In genomic region chr5:99931910-99932309, GRCm38 (mm10) we compare ENCODE assay signal across 34 mouse cellular contexts. TPM values are rescaled to one million over a fixed set of nuclear protein-coding genes. Genes with fewer than 3 reads are reported as not detected.
"Had no signal": no experiment of that assay in that cellular context is flagged by ENCODE, and none has a peak within 500 bp of the region (broad histone marks: within the 10 kb centered on the region; RNA-seq: fewer than 3 reads in every experiment).

No protein-coding gene starts in this region.

- H3K4me2 ChIP-seq: limb, embryonic 12.5 days; limb, embryonic 13.5 days; limb, embryonic 15.5 days; liver, embryonic 11.5 days; liver, embryonic 12.5 days; liver, embryonic 13.5 days; liver, embryonic 15.5 days; lung, embryonic 14.5 days; lung, embryonic 15.5 days; midbrain, embryonic 11.5 days; midbrain, embryonic 12.5 days; midbrain, embryonic 13.5 days; midbrain, embryonic 15.5 days; neural tube, embryonic 12.5 days had no signal

- H3K4me3 ChIP-seq: limb, embryonic 10.5 days; limb, embryonic 12.5 days; limb, embryonic 13.5 days; limb, embryonic 15.5 days; liver, embryonic 12.5 days; liver, embryonic 13.5 days; liver, embryonic 15.5 days; lung, embryonic 15.5 days; megakaryocyte, embryonic 14.5 days; midbrain, embryonic 10.5 days; midbrain, embryonic 12.5 days; midbrain, embryonic 13.5 days; midbrain, embryonic 15.5 days; myocyte; neural tube, embryonic 12.5 days had no signal

- H3K9ac ChIP-seq: limb, embryonic 12.5 days; limb, embryonic 13.5 days; limb, embryonic 15.5 days; liver, embryonic 12.5 days; liver, embryonic 13.5 days; liver, embryonic 14.5 days; liver, embryonic 15.5 days; liver, postnatal 0 days; lung, embryonic 14.5 days; lung, embryonic 15.5 days; midbrain, embryonic 12.5 days; midbrain, embryonic 13.5 days; midbrain, embryonic 15.5 days; neural tube, embryonic 12.5 days had no signal

- DNase-seq: left cerebral cortex, postnatal 4 days; liver; liver, embryonic 13.5 days; liver, postnatal 0 days; lung, adult 18-20 months; lung, adult 2 months; lung, embryonic 14.5 days; lung, postnatal 10 days; lung, postnatal 14 days; lung, postnatal 36 days; lung, postnatal 4 days; midbrain, embryonic 14.5 days had no signal

- ATAC-seq: liver, embryonic 12.5 days; liver, postnatal 0 days; lung, postnatal 0 days; midbrain, embryonic 13.5 days; midbrain, embryonic 15.5 days; midbrain, embryonic 16.5 days had no signal

- H3K27ac ChIP-seq: limb, embryonic 10.5 days; limb, embryonic 12.5 days; limb, embryonic 13.5 days; limb, embryonic 15.5 days; liver, embryonic 12.5 days; liver, embryonic 13.5 days; liver, embryonic 14.5 days; liver, embryonic 15.5 days; lung, embryonic 15.5 days; macrophage; midbrain, embryonic 10.5 days; midbrain, embryonic 12.5 days; midbrain, embryonic 13.5 days; midbrain, embryonic 15.5 days; neural tube, embryonic 12.5 days had no signal

- H3K27me3 ChIP-seq: limb, embryonic 12.5 days; limb, embryonic 13.5 days; limb, embryonic 15.5 days; liver, embryonic 12.5 days; liver, embryonic 13.5 days; liver, embryonic 15.5 days; lung, embryonic 15.5 days; midbrain, embryonic 12.5 days; midbrain, embryonic 13.5 days; midbrain, embryonic 15.5 days; neural tube, embryonic 12.5 days had no signal

- H3K36me3 ChIP-seq: limb, embryonic 10.5 days; limb, embryonic 12.5 days; limb, embryonic 13.5 days; limb, embryonic 15.5 days; liver, embryonic 12.5 days; liver, embryonic 13.5 days; liver, embryonic 15.5 days; lung, embryonic 15.5 days; midbrain, embryonic 10.5 days; midbrain, embryonic 12.5 days; midbrain, embryonic 13.5 days; midbrain, embryonic 15.5 days; neural tube, embryonic 12.5 days had no signal

- H3K9me3 ChIP-seq: limb, embryonic 10.5 days; limb, embryonic 12.5 days; limb, embryonic 13.5 days; limb, embryonic 15.5 days; liver, embryonic 12.5 days; liver, embryonic 13.5 days; liver, embryonic 15.5 days; lung, embryonic 15.5 days; midbrain, embryonic 10.5 days; midbrain, embryonic 12.5 days; midbrain, embryonic 13.5 days; midbrain, embryonic 15.5 days; neural tube, embryonic 12.5 days had no signal

- H3K4me1 ChIP-seq: limb, embryonic 10.5 days; limb, embryonic 12.5 days; limb, embryonic 13.5 days; limb, embryonic 15.5 days; liver, embryonic 12.5 days; liver, embryonic 13.5 days; liver, embryonic 15.5 days; lung, embryonic 15.5 days; midbrain, embryonic 10.5 days; midbrain, embryonic 12.5 days; midbrain, embryonic 13.5 days; midbrain, embryonic 15.5 days; neural tube, embryonic 12.5 days had no signal

RNA-seq across cellular contexts. Expression of gene Vamp9, which starts 25.9 kb away (rescaled TPM):
- polyA plus RNA-seq: limb, embryonic 10.5 days; limb, embryonic 12.5 days; liver, adult 2 months; liver, embryonic 11.5 days; liver, embryonic 12.5 days; liver, embryonic 13.5 days; liver, embryonic 14.5 days; liver, embryonic 15.5 days; liver, postnatal 0 days; lung, adult 2 months; lung, postnatal 0 days; macrophage; midbrain, embryonic 11.5 days; myocyte; neural tube, embryonic 11.5 days had no signal
